Mouse (Mus musculus) lung, adult 2 months (tissue): ENCODE data around the gene Camta1. TPM values are rescaled to one million over a fixed set of nuclear protein-coding genes. Genes with fewer than 3 reads are reported as not detected.
A peak's percentile ranks its signal among the peaks of the same experiment; 100 is the strongest.
"Not testable (repeated sequence)": the region's sequence is repeated elsewhere in the genome, so short reads cannot be mapped to it uniquely, and the experiment has no call there.

Experiments
- DNase-seq: peaks from one replicate; pipeline ENCODE4 v3.0.0; 2022
- H3K4me1 ChIP-seq: fragments of 200-500 bp; 2 replicates; pipeline ENCODE4 v1.6.1; 2011; ENCODE audit warnings: low read length; ENCODE audit not compliant: control insufficient read depth, insufficient read depth
- H3K4me3 ChIP-seq: fragments of 200-500 bp; replicated peaks from 2 replicates; pipeline ENCODE3; 2011; ENCODE audit warnings: low read depth, mild to moderate bottlenecking, control low read depth, low read length; ENCODE audit errors: extremely low read depth
- CTCF ChIP-seq: fragments of 200-500 bp; IDR thresholded peaks from 2 replicates; pipeline ENCODE4 v1.5.1; 2011; ENCODE audit warnings: mild to moderate bottlenecking, low read length, control low read depth; ENCODE audit not compliant: insufficient read depth
- POLR2A ChIP-seq: fragments of 200-500 bp; IDR thresholded peaks from 2 replicates; pipeline ENCODE4 v1.6.1; 2011; ENCODE audit warnings: low read depth, mild to moderate bottlenecking, control low read depth, low read length, borderline replicate concordance; ENCODE audit errors: extremely low read depth
- WGBS: fragments of 180-500 bp; shearing (Covaris S2); methylation state at CpG from one replicate; pipeline ENCODE4 v1.1.7; 2018; 5-methylcytosine and 5-hydroxymethylcytosine counted together
- polyA plus RNA-seq: library from polyadenylated mRNA; depleted of rRNA; stranded (reverse); fragments of >200 nt; gene quantifications from 2 replicates; pipeline ENCODE4 v1.2.3, GENCODE M21; 2012

Camta1 gene
- polyA plus RNA-seq, 1 experiment, result 10.4 TPM

DNA sequence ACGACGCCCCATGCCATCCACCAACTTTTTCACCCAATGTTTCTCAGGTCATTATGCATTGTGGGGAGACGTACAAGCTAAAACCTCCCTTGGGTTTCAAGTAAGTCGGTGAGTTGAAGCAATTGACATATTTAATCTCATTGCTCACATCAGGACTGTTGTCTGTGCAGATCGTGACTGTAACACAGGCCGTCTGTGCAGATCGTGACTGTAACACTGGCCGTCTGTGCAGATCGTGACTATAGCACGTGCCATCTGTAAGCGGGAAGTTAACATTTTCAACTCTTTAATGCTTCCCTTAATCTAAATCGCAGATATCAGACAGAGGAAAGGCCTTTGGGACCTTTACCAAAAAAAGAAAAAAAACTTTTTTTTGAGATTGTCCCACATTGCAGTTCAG is 947.9 kb downstream of the Camta1 start:
- peak overlapping the region; percentile 96 for H3K4me3 ChIP-seq
- WGBS, result 11% methylated on average over 12 of the region's 12 CpGs
- no peak for DNase-seq
- TF ChIP-seq POLR2A, result no peak
- TF ChIP-seq CTCF, result no peak
- H3K4me1 ChIP-seq, result peaks cover 15% of the 10 kb centered on the region

DNA sequence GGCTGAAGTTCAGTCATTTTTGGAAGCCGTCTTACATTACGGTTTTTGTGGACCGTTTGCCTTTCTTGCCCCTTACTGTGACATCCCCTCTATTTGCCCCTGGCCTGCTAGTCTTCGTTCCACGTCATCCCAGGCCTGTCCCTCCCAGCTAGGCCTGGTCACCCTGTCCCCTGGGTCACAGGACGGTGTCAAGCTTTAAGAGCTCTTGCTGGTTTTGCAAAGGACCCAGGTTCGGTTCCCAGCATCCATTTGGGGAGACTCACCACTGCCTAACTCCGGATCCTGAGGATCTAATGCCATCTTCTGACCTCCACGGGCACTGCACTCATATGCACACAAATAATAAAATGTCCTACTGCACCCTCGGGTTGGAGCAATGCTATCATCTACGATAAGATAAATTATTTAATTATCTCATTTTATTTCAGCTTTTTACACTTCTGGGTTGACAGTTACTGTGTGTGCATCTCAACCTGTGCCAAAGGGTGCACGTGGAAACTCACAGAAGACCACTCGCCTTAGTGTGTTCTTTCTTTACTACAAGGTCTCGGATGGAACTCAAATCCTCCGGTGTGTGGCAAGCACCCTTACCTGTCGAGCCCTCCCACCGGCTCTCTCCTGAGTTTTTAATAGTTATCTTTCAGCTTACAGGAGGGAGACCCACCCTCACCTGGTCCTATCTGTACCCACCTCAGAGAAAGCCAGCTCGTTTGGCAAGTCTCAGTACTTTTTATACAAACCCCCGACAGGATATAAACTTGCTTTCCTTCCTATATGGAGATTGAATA is 951.3 kb downstream of the Camta1 start:
- Histone ChIP-seq H3K4me3 (peak overlapping the region; percentile 12), H3K4me1 (peaks cover 15% of the 10 kb centered on the region)
- 84% methylated on average over 19 of the region's 19 CpGs for WGBS
- TF ChIP-seq CTCF (no peak), POLR2A (no peak)
- no peak for DNase-seq

DNA sequence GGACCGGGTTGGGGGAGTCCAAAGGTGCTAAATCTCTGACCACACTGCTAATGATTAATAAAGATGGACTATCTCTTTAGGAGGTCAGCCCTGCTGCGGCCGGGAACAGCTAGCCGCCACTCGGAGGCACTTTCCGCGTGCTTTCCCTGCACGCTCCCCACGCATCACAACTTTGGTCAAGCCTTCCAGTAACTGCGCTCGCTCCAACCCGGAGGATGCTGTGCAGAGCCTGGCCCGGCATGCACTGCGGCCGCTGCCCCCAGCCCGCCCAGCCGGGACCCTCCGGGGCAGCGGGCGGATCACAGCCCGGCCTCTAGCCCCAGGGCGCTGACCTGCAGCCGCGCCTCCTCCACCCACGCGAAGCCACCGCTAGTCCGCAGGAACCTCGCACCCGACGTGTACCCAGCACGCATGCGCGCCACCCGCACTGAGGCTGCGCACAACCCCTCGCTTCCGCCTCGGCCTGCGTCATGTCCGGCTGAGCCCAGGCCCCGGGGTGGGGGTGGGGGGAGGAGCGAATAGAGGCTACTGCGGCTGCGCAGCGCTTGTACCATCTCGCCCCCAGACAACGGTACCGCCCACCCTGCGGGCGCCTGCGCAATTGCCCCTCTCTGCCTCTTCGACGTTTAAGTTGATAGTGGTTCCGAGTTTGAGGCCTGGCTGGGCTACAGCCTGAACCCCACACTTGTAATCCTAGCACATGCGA is 952.1 kb downstream of the Camta1 start:
- peak; percentile 98 for DNase-seq
- Histone ChIP-seq H3K4me3 (peak overlapping the region; percentile 73), H3K4me1 (peaks cover 9% of the 10 kb centered on the region)
- TF ChIP-seq CTCF (no peak), POLR2A (peak; percentile 91; the same call in 1 of the 2 replicates)
- under 1% methylated on average over 56 of the region's 56 CpGs for WGBS

DNA sequence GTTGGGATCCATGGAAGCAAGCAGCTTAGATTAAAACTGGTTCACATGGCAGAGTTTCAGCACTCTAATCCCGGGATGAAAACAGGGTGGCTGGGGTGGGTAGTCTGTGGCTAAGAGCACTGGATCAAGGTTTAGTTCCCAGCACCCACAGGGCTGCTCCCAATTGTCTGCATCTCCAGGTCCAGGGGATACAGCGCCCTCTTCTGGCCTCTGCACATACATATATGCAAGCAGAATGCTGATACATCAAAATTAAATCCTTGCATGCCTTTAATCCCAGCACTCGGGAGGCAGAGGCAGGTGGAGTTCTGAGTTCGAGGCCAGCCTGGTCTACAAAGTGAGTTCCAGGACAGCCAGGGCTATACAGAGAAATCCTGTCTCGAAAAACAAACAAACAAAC is 953.2 kb downstream of the Camta1 start:
- 74% methylated on average over 5 of the region's 5 CpGs for WGBS
- not testable (repeated sequence) for H3K4me3 ChIP-seq, H3K4me1 ChIP-seq, DNase-seq

DNA sequence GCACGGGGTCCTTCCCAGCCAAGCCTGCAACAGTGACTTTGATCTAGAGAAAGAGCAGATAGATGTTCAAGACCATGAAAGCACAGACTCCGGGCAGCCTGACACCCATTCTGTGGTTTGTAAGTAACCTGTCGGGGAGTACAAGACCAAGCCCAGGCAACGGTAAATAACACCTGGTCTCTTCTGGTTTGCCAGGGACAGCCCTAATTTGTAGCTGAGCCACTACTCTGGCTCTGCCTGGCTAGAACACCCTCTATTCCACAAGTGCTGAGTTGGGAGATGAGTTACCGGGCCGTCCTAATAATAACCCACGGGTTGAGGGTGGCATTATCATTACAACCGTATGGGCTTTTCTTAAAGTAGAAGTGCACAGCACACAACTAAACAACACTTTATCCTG is 954.6 kb downstream of the Camta1 start:
- TF ChIP-seq POLR2A (no peak), CTCF (no peak)
- Histone ChIP-seq H3K4me1 (peaks cover 6% of the 10 kb centered on the region; the same call in 1 of the 2 replicates), H3K4me3 (no peak overlapping the region)
- DNase-seq, result no peak
- 92% methylated on average over 8 of the region's 8 CpGs for WGBS

DNA sequence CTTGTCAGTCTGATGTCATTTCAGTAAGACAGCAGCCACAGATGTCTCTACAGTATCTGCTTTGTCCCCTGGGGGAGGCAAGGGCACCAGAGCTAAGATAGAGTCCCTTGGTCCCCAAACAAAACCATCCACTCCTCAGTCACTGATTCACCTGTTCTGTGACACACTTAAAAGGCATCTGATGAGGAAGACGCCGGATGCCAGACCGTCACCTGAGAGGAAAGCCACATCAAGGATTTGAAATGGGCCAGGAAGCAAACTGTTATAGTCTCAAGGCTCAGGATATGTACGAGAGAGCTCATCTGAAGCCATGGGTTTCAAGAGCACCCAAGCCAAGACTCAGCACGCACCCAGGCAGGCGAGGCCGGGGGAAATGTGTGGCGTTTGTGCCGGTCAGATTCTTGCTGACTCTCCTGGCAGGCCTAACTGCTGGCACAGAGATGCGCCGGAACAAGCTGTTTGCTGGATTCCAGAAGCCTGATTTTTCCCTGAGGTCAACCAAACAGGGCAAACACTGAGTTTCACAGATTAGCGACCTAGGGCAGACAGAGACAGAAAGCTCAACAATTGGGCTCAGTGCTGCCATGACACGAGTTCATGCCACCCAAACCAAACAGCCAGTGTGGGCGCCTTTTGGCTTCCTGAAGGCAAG is 958.5 kb downstream of the Camta1 start:
- Histone ChIP-seq H3K4me3 (no peak overlapping the region), H3K4me1 (no peaks in the 10 kb centered on the region; the same call in 1 of the 2 replicates)
- no peak for DNase-seq
- TF ChIP-seq POLR2A, result no peak
- no peak for TF ChIP-seq CTCF
- WGBS, result 88% methylated on average over 14 of the region's 14 CpGs

DNA sequence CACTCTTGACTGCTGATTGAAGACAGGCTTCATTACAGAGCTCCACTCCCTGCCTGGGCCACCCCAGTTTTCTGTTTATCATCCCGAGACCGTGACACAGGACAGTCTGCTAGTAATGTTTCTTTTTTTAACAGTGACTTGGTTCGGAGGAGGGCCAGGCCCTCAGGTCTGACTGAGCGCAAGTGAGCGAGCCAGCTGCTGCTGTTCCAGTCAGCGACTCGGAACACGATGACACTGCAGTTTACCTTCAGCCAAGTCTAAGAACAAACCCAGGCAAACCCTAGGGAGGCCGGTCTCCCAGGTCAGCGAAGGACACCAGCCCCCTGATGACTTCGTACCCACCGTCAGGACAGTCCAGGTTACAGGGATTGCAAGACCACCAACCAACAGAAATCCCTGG is 959.6 kb downstream of the Camta1 start:
- no peak for DNase-seq

DNA sequence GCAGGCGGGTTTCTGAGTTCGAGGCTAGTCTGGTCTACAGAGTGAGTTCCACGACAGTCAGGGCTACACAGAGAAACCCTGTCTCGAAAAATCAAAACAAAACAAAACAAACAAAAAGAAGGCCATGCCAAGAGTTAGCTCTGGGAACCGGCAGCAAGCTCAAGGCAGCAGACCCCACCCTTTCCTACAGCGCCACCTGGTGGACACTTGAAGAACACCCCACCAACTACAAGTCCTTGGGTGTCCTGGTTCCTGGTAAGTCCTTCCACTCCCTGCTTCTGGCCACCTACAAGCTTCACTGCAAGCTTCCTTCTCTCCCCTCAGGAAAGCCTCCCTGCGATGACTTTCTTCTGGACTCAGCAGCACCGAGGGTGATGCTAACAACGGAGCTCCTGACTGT is 960.0 kb downstream of the Camta1 start:
- TF ChIP-seq CTCF (peak; percentile 90), POLR2A (no peak)
- DNase-seq, result peak; percentile 79
- WGBS, result 44% methylated on average over 9 of the region's 9 CpGs
- H3K4me3 ChIP-seq, result no peak overlapping the region
- no peaks in the 10 kb centered on the region; the same call in 1 of the 2 replicates for H3K4me1 ChIP-seq

More for the DNA sequence above, 959.6 kb downstream of the Camta1 start:
- H3K4me3 ChIP-seq, result no peak overlapping the region
- TF ChIP-seq CTCF (no peak), POLR2A (no peak)
- WGBS, result 86% methylated on average over 12 of the region's 12 CpGs
- H3K4me1 ChIP-seq, result no peaks in the 10 kb centered on the region; the same call in 1 of the 2 replicates

DNA sequence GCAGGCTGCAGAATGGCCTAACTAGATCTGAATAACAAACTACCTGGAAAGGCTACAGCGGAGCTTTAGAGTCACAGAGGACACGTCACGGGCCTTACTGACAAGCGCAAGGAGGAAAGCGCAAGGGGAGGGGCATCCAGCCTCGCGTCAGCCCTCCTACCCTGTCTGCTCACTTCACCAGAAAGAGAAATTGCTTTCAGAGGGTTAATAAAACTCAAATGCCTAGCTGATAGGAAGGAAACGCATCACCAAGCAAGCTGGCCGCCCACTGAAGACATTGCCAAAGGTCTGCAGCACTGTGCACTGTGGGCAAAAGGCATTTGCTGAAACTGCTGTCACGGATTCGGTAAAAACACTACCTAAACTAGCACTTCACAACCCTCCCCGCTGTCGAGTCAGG is 961.2 kb downstream of the Camta1 start:
- WGBS, result 89% methylated on average over 13 of the region's 13 CpGs
- DNase-seq, result no peak
- TF ChIP-seq CTCF (no peak), POLR2A (no peak)
- H3K4me1 ChIP-seq, result no peaks in the 10 kb centered on the region; the same call in 1 of the 2 replicates
- no peak overlapping the region for H3K4me3 ChIP-seq
